Mouse (Mus musculus): ENCODE data around the gene Becn1. TPM values are rescaled to one million over a fixed set of nuclear protein-coding genes. Genes with fewer than 3 reads are reported as not detected.
A peak's percentile ranks its signal among the peaks of the same experiment; 100 is the strongest.

Gene Becn1
- polyA plus RNA-seq, 1 experiment from 2014 or later: 93.6 TPM

GRCm38 (mm10) chr11:101263989-101264280 is 38.2 kb downstream of the Becn1 start:
- no peak for ATAC-seq (ENCODE audit: low read depth)
- no peak overlapping the region for H3K9ac ChIP-seq (ENCODE audit: low read depth, low read length)
- H3K36me3 ChIP-seq (ENCODE audit: control insufficient read depth, insufficient read depth): no peaks in the 10 kb centered on the region
- 31% methylated on average over 3 of the region's 3 CpGs for WGBS (ENCODE audit: insufficient replicate concordance)
- H3K27ac ChIP-seq (ENCODE audit: low read length): no peak overlapping the region
- H3K4me3 ChIP-seq (ENCODE audit: low read depth, low read length): no peak overlapping the region
- peaks cover 59% of the 10 kb centered on the region for H3K27me3 ChIP-seq (ENCODE audit: control insufficient read depth, insufficient read depth, low read depth, low read length)
- no peaks in the 10 kb centered on the region for H3K9me3 ChIP-seq (replicated peaks; ENCODE audit: control insufficient read depth, low read length)
- no peak overlapping the region for H3K4me2 ChIP-seq (ENCODE audit: low read depth, low read length)
- H3K4me1 ChIP-seq (ENCODE audit: control insufficient read depth, low read depth, low read length): peaks cover 36% of the 10 kb centered on the region

GRCm38 (mm10) chr11:101263138-101263988 is 38.7 kb downstream of the Becn1 start:
- H3K4me3 ChIP-seq (ENCODE audit: low read depth, low read length): no peak overlapping the region
- no peak overlapping the region for H3K27ac ChIP-seq (ENCODE audit: low read length)
- no peak overlapping the region for H3K9ac ChIP-seq (ENCODE audit: low read depth, low read length)
- H3K27me3 ChIP-seq (ENCODE audit: control insufficient read depth, insufficient read depth, low read depth, low read length): peaks cover 57% of the 10 kb centered on the region
- peak overlapping the region; percentile 98; the same call in 1 of the 2 replicates for H3K4me2 ChIP-seq (ENCODE audit: low read depth, low read length)
- no peak for ATAC-seq (ENCODE audit: low read depth)
- 13% methylated on average over 32 of the region's 32 CpGs for WGBS (ENCODE audit: insufficient replicate concordance)
- H3K36me3 ChIP-seq (ENCODE audit: control insufficient read depth, insufficient read depth): no peaks in the 10 kb centered on the region
- H3K9me3 ChIP-seq (replicated peaks; ENCODE audit: control insufficient read depth, low read length): no peaks in the 10 kb centered on the region
- H3K4me1 ChIP-seq (ENCODE audit: control insufficient read depth, low read depth, low read length): peaks cover 41% of the 10 kb centered on the region

- no peaks in the 10 kb centered on the region for H3K36me3 ChIP-seq (ENCODE audit: control insufficient read depth, insufficient read depth)
- peak overlapping the region; percentile 80 for H3K4me3 ChIP-seq (ENCODE audit: low read depth, low read length)
- no peak overlapping the region for H3K27ac ChIP-seq (ENCODE audit: low read length)
- peaks cover 48% of the 10 kb centered on the region for H3K4me1 ChIP-seq (ENCODE audit: control insufficient read depth, low read depth, low read length)
- WGBS (ENCODE audit: insufficient replicate concordance): 6% methylated on average over 24 of the region's 24 CpGs
- ATAC-seq (ENCODE audit: low read depth): no peak
- peak overlapping the region; percentile 36; the same call in 1 of the 2 replicates for H3K9ac ChIP-seq (ENCODE audit: low read depth, low read length)
- peak overlapping the region; percentile 98 for H3K4me2 ChIP-seq (ENCODE audit: low read depth, low read length)
- H3K9me3 ChIP-seq (replicated peaks; ENCODE audit: control insufficient read depth, low read length): no peaks in the 10 kb centered on the region
- H3K27me3 ChIP-seq (ENCODE audit: control insufficient read depth, insufficient read depth, low read depth, low read length): peaks cover 55% of the 10 kb centered on the region
These were observed 39.7 kb downstream of the Becn1 start for GRCm38 (mm10) chr11:101262272-101262967.

GRCm38 (mm10) chr11:101260826-101261380 is 41.2 kb downstream of the Becn1 start:
- under 1% methylated on average over 30 of the region's 30 CpGs for WGBS (ENCODE audit: insufficient replicate concordance)
- ATAC-seq (ENCODE audit: low read depth): no peak
- H3K4me1 ChIP-seq (ENCODE audit: control insufficient read depth, low read depth, low read length): peaks cover 53% of the 10 kb centered on the region

GRCm38 (mm10) chr11:101259948-101260825 is 41.9 kb downstream of the Becn1 start, which contains the start of gene Wnk4:
TSS of gene Wnk4 (plus strand) at chr11:101260567.
- H3K4me1 ChIP-seq (ENCODE audit: control insufficient read depth, low read depth, low read length): peaks cover 56% of the 10 kb centered on the region
- WGBS (ENCODE audit: insufficient replicate concordance): 1% methylated on average over 43 of the region's 43 CpGs
- peak; percentile 92 for ATAC-seq (ENCODE audit: low read depth)
- peak within 1 kb of the TSS; percentile 88 for H3K9ac ChIP-seq (ENCODE audit: low read depth, low read length)
- peaks cover 38% of the 10 kb centered on the region for H3K27me3 ChIP-seq (ENCODE audit: control insufficient read depth, insufficient read depth, low read depth, low read length)
- peak within 1 kb of the TSS; percentile 98 for H3K4me2 ChIP-seq (ENCODE audit: low read depth, low read length)
- peak within 1 kb of the TSS; percentile 80 for H3K4me3 ChIP-seq (ENCODE audit: low read depth, low read length)
- H3K9me3 ChIP-seq (replicated peaks; ENCODE audit: control insufficient read depth, low read length): no peaks in the 10 kb centered on the region
- peak within 1 kb of the TSS; percentile 96 for H3K27ac ChIP-seq (ENCODE audit: low read length)
- H3K36me3 ChIP-seq (ENCODE audit: control insufficient read depth, insufficient read depth): no peaks in the 10 kb centered on the region

More at GRCm38 (mm10) chr11:101260826-101261380, 41.2 kb downstream of the Becn1 start:
- Histone ChIP-seq H3K4me2 (ENCODE audit: low read depth, low read length) (peak overlapping the region; percentile 98), H3K27me3 (ENCODE audit: control insufficient read depth, insufficient read depth, low read depth, low read length) (peaks cover 45% of the 10 kb centered on the region), H3K9ac (ENCODE audit: low read depth, low read length) (peak overlapping the region; percentile 88), H3K27ac (ENCODE audit: low read length) (peak overlapping the region; percentile 96), H3K36me3 (ENCODE audit: control insufficient read depth, insufficient read depth) (no peaks in the 10 kb centered on the region), H3K4me3 (ENCODE audit: low read depth, low read length) (peak overlapping the region; percentile 80), H3K9me3 (replicated peaks; ENCODE audit: control insufficient read depth, low read length) (no peaks in the 10 kb centered on the region)

GRCm38 (mm10) chr11:101259261-101259712 is 42.8 kb downstream of the Becn1 start:
- 0 out of 2 replicates have a peak, but pooled peaks have one; percentile 1 for ATAC-seq (ENCODE audit: low read depth)
- WGBS (ENCODE audit: insufficient replicate concordance): 29% methylated on average over 6 of the region's 6 CpGs
- Histone ChIP-seq H3K27ac (ENCODE audit: low read length) (peak overlapping the region; percentile 96), H3K9me3 (replicated peaks; ENCODE audit: control insufficient read depth, low read length) (no peaks in the 10 kb centered on the region), H3K9ac (ENCODE audit: low read depth, low read length) (peak overlapping the region; percentile 88), H3K4me2 (ENCODE audit: low read depth, low read length) (peak overlapping the region; percentile 98), H3K4me3 (ENCODE audit: low read depth, low read length) (peak overlapping the region; percentile 80), H3K27me3 (ENCODE audit: control insufficient read depth, insufficient read depth, low read depth, low read length) (peaks cover 30% of the 10 kb centered on the region), H3K36me3 (ENCODE audit: control insufficient read depth, insufficient read depth) (no peaks in the 10 kb centered on the region), H3K4me1 (ENCODE audit: control insufficient read depth, low read depth, low read length) (peaks cover 60% of the 10 kb centered on the region)

- no peaks in the 10 kb centered on the region for H3K36me3 ChIP-seq (ENCODE audit: control insufficient read depth, insufficient read depth)
- H3K9ac ChIP-seq (ENCODE audit: low read depth, low read length): no peak overlapping the region
- 67% methylated on average over 13 of the region's 13 CpGs for WGBS (ENCODE audit: insufficient replicate concordance)
- no peaks in the 10 kb centered on the region for H3K9me3 ChIP-seq (replicated peaks; ENCODE audit: control insufficient read depth, low read length)
- no peak for ATAC-seq (ENCODE audit: low read depth)
- peaks cover under 1% of the 10 kb centered on the region; the same call in 1 of the 2 replicates for H3K27me3 ChIP-seq (ENCODE audit: control insufficient read depth, insufficient read depth, low read depth, low read length)
- H3K4me2 ChIP-seq (ENCODE audit: low read depth, low read length): no peak overlapping the region
- peaks cover 54% of the 10 kb centered on the region for H3K4me1 ChIP-seq (ENCODE audit: control insufficient read depth, low read depth, low read length)
- peak overlapping the region; percentile 45 for H3K27ac ChIP-seq (ENCODE audit: low read length)
- H3K4me3 ChIP-seq (ENCODE audit: low read depth, low read length): no peak overlapping the region
These were observed 46.0 kb downstream of the Becn1 start for GRCm38 (mm10) chr11:101255826-101256775.

All from liver, embryonic 16.5 days (tissue).